Mouse (Mus musculus): ENCODE data around the gene Etl4. TPM values are rescaled to one million over a fixed set of nuclear protein-coding genes. Genes with fewer than 3 reads are reported as not detected.

The Etl4 gene
- total RNA-seq, 2 experiments from 2014 or later = not detected

DNA sequence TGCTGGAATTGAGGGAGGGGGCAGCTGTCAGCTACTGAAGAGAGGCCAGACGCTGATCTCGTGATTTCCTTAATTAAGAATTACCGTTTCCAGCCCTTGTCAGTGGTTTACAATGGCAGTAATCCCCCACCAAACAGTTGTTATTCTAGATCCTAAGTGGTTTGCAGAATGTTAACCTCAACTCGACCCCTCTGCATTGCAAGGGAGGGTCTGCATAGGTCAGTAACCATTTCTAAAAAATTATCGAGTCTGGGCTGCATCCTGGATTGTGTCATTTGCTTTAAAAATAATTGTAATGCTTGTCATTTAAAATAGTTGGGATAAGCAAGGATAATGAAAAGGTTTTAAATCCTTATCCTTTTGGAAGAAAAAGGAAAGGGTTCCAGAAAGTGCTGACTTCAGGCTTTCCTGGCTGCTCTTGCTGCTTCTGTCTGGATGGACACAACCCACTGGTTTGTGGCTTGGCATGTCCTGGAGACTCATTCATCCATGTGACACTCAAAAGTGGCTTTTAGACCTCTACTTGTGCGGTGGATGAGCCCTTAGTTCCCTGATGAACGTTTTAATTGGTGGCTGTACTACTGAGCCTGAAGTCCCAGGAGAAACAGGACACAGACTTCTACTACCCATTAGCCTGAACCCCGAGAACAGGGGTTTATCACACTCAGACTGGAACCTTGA is 507.5 kb downstream of the Etl4 start:
- ATAC-seq (replicated peaks; ENCODE audit: low FRiP score, low TSS enrichment, poor library complexity, severe bottlenecking) = no peak

DNA sequence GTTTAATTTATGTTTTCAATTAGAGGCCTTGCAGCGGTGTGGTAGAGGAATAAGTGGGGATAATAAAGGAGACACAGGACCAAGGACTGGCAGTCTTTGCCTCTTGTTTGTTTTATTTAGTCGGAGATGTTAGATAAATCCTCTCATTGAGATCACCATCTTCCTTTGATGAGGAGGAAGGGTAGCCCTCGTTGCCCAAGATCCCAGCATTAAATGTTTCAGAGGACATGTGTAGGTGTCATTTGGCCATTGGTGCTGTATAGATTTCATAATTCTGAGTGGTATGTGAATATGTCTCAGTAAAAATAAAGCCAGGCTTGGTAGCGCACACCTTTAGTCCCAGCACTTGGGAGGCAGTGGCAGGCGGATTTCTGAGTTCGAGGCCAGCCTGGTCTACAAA is 508.4 kb downstream of the Etl4 start:
- ATAC-seq (replicated peaks; ENCODE audit: low FRiP score, low TSS enrichment, poor library complexity, severe bottlenecking) = no peak

DNA sequence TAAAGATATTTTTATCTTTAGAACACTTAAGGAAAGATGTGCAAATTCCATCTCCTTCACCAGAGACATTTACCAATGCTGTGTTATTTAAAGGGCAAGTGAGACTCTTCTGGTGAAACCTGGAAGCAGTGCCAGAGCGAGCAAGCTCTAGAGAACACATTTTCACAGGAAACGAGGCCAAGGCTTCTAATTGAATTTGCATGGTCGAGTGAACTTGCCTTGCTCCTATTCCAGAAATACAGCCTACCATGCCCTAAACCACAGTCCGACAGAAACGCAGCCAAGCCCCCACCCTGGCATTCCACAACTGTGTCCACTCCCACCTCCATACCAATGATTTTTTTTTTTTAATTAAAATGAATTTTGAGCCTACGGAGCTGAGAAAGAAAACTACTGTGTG is 510.4 kb downstream of the Etl4 start:
- no peak for ATAC-seq (replicated peaks; ENCODE audit: low FRiP score, low TSS enrichment, poor library complexity, severe bottlenecking)

DNA sequence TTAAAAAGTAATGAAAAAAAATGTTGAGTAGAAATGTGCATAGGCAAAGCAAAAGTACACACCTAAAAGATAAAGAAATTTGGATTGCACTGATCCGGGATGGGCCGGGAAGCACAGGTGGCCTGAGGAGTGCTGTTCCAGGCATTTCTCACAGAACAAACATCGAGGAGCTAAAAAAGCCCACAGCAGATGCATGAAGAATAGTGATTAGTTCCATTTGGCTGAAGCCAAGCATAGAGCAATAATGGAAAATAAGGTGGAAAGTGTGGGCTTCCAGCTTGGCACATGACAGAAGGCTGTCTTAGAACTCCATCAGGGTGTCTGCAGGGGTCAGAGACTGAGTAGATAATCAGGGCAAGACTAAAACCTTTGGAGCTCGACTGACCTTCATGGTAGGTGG is 512.7 kb downstream of the Etl4 start:
- no peak for ATAC-seq (replicated peaks; ENCODE audit: low FRiP score, low TSS enrichment, poor library complexity, severe bottlenecking)

DNA sequence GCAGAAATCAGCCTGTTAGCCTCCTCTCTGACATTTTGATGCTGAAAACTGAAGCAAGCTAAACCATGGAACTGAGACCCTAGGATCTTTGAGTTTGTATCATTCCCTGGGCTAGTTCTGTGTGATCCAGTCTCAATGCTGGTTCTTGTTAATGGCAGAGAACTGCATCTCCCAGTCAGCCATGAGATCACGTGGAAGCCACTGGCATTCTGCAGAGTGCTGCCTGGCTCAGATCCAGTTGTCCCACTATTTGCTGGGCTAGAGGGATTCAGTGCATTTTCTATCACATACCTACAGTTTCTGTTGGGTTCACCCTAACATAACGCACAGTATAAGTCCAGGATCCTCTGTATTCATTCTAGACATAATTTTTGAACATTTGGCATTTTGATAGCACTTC is 524.1 kb downstream of the Etl4 start:
- ATAC-seq (replicated peaks; ENCODE audit: low FRiP score, low TSS enrichment, poor library complexity, severe bottlenecking) = no peak

DNA sequence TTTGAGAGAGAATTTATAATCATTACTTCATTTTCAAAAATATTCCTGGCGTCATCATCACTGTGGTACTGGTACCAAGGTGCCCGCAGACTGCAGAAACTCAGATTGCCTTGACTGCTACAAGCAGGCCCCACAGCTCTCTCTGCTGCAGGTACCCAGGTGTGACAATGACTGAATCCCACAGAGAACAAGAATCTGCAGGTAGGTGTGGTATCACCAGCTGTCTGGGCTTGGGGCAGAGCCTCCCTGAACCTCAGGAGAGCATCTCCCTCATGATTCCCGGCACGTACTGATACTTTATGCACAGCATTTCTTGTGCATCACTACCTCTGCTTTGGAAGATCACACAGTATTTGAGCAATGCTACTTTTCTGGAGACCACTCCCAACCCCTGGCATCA is 526.0 kb downstream of the Etl4 start:
- ATAC-seq (replicated peaks; ENCODE audit: low FRiP score, low TSS enrichment, poor library complexity, severe bottlenecking) = no peak

DNA sequence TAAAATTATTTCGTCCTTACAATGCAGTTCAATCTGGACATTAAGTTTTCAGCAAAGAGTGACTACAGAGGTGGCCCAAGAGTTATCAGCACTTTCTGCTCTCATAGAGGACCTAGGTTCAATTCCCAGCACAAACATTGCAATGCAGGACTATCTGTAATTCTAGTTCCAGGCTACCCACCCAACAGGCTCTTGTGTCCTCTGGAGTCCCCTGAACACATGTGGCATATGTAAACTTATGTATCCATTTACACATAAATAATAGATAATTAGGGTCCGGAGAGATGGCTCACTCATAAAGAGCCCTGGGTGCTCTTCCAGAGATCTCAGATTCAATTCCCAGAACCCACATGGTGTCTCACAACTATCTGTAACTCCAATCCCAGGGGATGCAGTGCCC is 533.2 kb downstream of the Etl4 start:
- no peak for ATAC-seq (replicated peaks; ENCODE audit: low FRiP score, low TSS enrichment, poor library complexity, severe bottlenecking)

DNA sequence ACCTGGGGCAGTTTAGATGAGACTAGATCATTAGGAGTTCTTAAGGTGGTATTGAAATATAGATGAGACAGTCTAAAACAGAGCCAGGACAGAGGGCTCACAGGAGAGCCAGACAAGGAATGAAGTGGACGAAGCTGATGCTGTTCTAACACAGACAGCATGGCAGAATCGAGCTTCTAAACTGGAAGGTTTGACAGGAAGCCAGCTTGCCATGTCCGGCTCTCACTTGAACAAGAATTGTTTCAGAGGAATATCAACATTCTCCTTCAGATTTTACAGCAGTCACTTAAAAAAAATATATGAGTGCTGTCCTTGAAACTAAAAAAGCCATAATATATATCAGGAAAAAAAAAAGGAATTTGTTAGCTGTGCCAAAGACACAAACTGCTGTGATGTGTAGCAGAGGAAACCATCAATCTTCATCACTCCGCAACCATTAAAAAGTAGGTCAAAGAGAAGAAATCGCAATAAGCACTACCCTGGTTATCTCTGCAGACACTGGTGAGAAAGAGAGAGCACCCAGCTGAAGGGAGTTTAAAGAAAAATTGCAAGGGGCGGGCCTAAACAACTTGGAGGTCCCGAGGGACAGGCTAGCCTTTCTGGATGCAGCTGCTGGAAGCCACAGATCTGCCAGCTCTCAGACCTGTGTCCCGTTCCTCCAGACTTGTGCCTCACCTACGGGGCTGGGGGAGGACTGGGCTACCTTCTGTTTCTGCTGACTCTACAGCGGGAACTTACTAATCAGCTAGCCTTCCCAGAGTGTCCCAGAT is 534.3 kb downstream of the Etl4 start:
- no peak for ATAC-seq (replicated peaks; ENCODE audit: low FRiP score, low TSS enrichment, poor library complexity, severe bottlenecking)

DNA sequence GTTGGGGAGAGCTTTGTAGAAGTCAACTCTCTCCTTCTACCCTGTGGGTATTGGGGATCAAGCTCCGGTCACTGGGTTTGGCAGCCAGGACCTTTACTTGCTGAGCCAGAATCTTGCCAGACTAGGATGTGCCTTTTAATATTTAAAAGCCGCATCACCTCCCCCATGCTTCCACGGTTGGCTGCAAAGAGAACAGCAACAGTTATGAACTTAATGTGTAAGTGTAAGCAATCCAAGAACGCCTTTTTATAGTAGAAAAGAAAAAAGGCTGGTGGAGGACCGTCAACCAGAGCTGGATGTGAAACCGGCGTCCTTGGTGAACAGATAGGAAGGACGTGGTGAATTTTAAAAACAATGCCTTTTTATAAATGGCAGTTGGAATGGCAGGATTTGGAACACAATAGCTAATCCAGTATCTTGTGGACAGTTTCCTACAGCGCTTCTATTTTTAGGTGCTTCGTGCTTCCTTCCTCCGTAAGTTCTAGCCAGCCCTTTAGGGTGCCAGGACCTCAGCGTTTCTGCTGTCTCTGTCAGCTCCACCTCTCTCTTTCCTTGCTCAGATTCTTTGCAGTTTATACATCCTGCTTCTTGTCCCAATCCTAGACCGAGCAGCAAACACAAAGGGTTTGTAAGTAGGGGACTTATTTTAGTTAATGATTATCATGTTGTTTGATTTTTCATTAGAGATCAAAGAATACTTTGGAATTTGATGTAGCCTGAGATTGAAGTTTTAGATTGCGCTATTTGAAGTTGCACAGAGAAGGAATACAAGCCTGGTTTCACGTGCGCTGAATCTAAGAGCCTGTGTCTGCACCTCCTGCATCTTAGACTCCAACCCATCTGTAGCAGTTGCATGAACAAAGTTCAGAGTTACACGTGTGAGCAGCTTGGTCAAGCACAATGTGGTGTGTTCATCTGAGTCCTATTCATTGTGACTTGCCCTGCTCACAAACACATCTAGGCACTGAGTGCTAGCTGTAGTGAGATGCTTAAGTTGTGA is 535.9 kb downstream of the Etl4 start:
- no peak for ATAC-seq (replicated peaks; ENCODE audit: low FRiP score, low TSS enrichment, poor library complexity, severe bottlenecking)

DNA sequence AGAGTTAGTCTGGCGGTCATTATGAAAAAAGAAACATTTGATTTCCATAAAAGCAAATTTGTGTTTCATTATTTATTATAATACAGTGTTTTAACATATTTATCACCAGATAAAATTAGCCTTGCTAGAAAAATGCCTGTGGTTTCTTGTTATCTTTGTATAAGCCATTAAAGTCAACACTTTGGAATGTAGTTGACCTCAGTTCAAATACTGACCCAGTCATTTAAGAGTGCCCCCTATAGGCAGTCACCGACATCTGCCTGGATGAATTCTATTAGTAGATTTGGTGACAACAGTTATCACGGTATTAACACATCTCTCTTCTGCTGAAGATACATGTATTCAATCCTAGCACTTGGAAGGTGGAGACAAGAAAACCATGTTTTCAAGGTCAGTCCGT is 536.6 kb downstream of the Etl4 start:
- no peak for ATAC-seq (replicated peaks; ENCODE audit: low FRiP score, low TSS enrichment, poor library complexity, severe bottlenecking)

DNA sequence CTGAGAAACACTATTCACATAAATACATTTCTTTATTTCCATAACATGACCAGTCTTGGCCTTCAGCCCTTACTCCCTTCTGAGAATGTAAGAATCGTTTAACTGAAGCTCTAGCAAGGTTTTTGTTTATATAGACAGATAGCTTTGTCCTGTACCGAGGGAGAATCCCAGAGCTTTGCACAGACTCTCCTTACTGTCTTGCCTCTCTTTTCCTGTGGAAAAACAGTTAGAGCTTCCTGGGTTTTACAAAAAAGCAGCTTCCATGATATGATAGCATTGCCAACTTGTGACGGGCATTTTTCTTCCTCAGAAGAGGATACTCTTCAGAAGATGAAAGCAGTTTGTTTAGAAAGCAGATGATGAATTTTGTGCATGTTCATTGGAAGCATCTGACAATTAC is 541.4 kb downstream of the Etl4 start:
- ATAC-seq (replicated peaks; ENCODE audit: low FRiP score, low TSS enrichment, poor library complexity, severe bottlenecking) = no peak

DNA sequence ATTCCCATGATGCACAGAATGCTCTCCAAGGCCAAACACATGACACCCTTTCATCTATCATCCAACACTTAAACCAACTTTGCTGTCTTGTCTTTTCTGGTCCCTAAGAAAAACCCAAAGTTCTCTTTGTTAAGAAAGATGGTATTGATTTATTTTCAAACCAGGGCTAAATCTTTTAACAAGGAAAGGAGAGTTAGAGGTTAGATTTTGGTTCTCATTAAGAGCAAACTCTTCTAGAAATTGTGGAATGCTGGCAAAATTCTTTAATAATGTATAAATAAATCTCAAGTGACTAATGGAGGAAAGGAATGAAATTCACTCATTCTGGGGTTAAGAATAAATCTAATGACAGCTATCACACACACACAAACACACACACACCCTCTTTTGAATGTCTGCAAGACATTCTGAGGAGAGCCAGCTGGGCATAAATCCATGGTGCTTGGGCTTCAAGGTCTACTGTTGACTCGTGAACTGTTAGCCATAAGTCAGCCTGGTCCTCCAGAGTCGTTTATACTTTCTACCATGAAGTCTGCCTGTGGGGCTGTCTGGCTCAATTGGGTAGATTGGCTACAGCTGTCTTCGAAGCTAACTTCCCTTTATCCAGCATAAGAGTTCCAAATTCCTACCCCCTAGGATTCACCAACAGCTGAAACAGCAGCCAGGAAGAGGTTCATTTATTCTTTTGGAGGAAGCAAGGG is 544.1 kb downstream of the Etl4 start:
- no peak for ATAC-seq (replicated peaks; ENCODE audit: low FRiP score, low TSS enrichment, poor library complexity, severe bottlenecking)

DNA sequence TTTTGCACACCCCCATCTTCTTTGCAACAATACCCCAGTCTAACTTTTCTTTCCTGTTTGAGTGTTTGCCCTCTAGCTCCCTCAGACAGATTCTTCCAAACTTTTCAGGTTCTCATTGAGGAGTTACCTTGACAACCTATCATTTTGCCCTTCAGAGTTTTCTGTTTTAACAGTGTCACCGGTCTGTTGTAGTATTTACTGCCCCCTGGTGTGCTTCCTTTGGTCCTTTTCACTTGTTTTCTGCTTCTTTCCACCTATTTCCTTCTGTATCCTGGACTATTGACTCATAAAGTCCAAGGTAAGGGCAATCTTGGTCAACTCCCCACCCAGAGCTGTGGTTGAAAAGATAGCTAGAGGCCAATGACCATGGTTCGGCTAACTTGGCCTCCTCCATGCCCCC is 569.6 kb downstream of the Etl4 start:
- ATAC-seq (replicated peaks; ENCODE audit: low FRiP score, low TSS enrichment, poor library complexity, severe bottlenecking) = no peak

DNA sequence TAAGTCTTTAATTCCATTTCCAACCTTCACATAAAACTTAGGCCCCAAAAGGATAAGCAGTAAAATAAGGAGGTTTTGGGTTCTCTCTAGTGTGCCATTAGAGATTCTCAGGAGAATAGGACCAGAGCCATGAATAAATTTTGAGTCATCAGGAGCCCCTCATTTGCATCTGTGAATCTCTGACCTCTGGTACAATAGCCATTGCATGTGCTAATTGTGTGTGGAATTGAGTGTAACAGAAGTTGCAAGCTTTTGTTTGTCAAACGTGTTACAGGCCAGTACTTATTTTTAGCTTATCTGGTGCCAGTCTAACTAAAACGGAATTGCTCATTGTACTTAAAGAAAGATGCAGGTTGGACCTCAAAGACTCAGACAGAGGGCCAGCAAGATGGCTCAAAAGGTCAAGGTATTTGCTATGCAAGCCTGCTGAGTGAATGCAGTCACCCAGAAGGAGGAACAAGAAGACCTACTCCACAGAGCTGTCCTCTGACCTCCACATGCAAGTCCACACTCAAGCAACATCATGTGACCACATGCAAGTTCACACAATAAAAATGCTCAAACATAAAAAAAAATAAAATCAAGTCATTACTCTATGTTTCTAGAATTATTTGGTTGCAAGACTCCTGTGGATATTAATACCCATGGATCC is 576.7 kb downstream of the Etl4 start:
- ATAC-seq (replicated peaks; ENCODE audit: low FRiP score, low TSS enrichment, poor library complexity, severe bottlenecking) = no peak

DNA sequence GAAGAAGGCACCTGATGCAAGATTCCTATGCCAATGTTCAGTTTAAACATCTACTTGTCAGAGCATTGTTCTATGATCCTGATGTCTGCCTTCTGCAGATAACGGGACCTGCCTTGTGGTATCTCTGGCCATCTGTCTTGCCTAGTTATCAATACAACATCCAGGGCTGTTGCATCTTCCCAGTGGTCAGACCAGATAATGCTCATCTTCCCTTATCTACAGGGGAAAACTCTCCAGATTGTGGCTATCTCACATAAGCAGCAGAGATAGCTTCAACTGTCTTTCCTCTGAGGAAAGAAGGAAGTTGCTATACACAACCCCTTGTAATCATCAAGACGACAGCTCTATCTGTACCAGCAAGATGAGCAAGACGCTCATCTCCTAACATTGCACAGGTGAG is 579.5 kb downstream of the Etl4 start:
- no peak for ATAC-seq (replicated peaks; ENCODE audit: low FRiP score, low TSS enrichment, poor library complexity, severe bottlenecking)

DNA sequence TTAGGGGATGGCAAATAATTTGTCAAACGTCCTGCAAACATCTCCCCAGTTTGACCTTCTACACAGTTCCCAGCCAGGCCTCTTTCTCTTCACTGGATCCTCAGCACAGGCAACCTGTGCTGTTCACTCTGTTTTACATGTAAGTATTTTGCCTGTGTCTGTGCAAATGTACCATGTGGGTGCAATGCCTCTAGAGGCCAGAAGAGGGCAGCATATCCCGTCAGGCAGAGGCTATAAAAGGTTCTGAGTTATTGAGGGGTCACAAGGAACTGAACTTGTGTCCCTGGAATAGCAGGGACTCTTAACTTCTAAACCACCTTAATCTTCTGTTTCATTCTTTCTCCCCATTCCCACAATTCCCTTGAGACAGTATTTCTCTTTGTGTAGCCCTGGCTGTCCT is 582.5 kb downstream of the Etl4 start:
- no peak for ATAC-seq (replicated peaks; ENCODE audit: low FRiP score, low TSS enrichment, poor library complexity, severe bottlenecking)

DNA sequence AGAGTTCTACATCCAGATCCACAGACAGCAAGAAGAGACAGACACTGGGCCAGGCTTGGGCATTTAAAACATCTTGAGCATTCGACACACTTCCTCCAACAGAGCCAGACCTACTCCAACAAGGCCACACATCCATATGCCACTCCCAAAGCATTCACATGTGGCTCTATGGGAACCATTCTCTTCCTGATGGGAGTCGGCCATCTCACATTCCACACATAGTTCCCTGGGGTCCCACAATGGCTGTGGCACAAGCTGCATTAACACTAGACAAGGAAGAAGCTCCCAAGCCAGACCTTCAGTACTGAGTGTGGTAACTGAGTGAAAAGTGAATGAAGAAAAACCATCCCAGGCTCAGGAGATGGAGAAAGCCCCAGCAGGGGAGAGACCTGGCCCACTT is 584.2 kb downstream of the Etl4 start:
- no peak for ATAC-seq (replicated peaks; ENCODE audit: low FRiP score, low TSS enrichment, poor library complexity, severe bottlenecking)

DNA sequence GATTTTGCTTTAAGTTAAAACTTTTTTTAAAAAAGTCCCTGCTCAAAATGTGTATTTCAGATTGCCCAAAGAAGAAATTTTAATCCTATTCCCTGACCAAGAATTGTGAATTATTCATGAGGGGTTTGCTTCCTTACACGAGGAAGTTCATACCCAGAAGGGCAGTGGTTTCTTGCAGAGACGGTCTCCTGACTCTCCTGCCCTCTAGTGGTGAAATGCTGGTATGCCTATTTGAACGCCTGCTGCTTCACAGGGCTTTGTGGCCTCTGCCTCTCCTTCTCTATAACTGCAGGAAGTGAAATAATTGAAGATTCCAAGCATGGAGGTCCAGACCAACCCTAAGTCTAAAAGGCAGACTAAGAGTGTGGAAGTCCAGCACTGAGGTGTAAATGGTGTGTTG is 585.1 kb downstream of the Etl4 start:
- ATAC-seq (replicated peaks; ENCODE audit: low FRiP score, low TSS enrichment, poor library complexity, severe bottlenecking) = 0 out of 2 replicates have a peak, but pooled peaks have one; percentile 52

DNA sequence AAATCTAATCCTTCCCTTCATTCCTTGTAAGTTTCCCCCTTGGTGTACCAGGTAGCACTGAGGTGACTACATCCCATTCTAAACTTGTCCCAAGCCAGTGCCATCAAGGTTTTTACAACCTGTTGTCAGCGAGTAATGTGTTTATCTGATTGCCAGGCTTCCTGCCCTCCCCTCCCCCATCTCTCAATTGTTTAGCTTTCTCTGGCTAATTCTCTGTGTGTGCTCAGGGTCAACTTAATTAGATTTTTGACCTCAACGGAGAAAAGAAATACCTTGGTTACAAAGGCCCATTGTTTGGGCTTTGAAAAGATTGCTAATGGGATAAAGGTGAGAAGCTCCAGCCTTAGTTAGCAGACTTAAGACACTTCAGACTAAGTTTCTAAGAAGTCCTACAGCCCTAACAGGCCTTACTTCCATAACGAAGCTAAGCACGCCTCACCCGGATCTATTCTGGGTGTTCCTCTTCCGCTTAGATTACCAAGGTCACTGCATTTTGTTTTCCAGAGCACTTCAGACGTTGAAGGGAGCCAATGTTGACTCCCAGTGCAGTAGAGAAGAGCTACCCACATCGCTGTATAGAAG is 586.7 kb downstream of the Etl4 start:
- no peak for ATAC-seq (replicated peaks; ENCODE audit: low FRiP score, low TSS enrichment, poor library complexity, severe bottlenecking)
